Mouse (Mus musculus): Measurements from ENCODE around the gene Aldh3a2.
A peak's percentile ranks its signal among the peaks of the same experiment; 100 is the strongest.
"Not testable (repeated sequence)": the region's sequence is repeated elsewhere in the genome, so short reads cannot be mapped to it uniquely, and the experiment has no call there.

Aldh3a2 gene

GRCm38 (mm10) chr11:61266551-61267533 lies at the start of gene Aldh3a2:
Aldh3a2 (minus strand) TSS chr11:61267464.
- peak; percentile 94 for DNase-seq (ENCODE audit: low read depth)

GRCm38 (mm10) chr11:61316864-61317263 lies 49.6 kb upstream of the Aldh3a2 start:
- DNase-seq (ENCODE audit: low read depth): no peak

GRCm38 (mm10) chr11:61310321-61310720 lies 43.1 kb upstream of the Aldh3a2 start:
- DNase-seq (ENCODE audit: low read depth): no peak

- DNase-seq (ENCODE audit: low read depth): no peak
Observed at GRCm38 (mm10) chr11:61309831-61310230, 42.6 kb upstream of the Aldh3a2 start.

- DNase-seq (ENCODE audit: low read depth): no peak
Observed at GRCm38 (mm10) chr11:61307795-61308194, 40.5 kb upstream of the Aldh3a2 start.

GRCm38 (mm10) chr11:61305377-61305776 lies 38.1 kb upstream of the Aldh3a2 start:
- DNase-seq (ENCODE audit: low read depth): peak; percentile 51

- not testable (repeated sequence) for DNase-seq (ENCODE audit: low read depth)
Observed at GRCm38 (mm10) chr11:61304535-61304934, 37.3 kb upstream of the Aldh3a2 start.

GRCm38 (mm10) chr11:61300716-61301392 lies 33.6 kb upstream of the Aldh3a2 start:
- no peak for DNase-seq (ENCODE audit: low read depth)

- no peak for DNase-seq (ENCODE audit: low read depth)
Observed at GRCm38 (mm10) chr11:61300205-61300604, 32.9 kb upstream of the Aldh3a2 start.

GRCm38 (mm10) chr11:61297901-61298300 lies 30.6 kb upstream of the Aldh3a2 start:
- DNase-seq (ENCODE audit: low read depth): no peak

- DNase-seq (ENCODE audit: low read depth): no peak
Observed at GRCm38 (mm10) chr11:61297326-61297725, 30.1 kb upstream of the Aldh3a2 start.

- no peak for DNase-seq (ENCODE audit: low read depth)
Observed at GRCm38 (mm10) chr11:61296556-61296955, 29.3 kb upstream of the Aldh3a2 start.

- DNase-seq (ENCODE audit: low read depth): no peak
Observed at GRCm38 (mm10) chr11:61295556-61295955, 28.3 kb upstream of the Aldh3a2 start.

GRCm38 (mm10) chr11:61294431-61294830 lies 27.2 kb upstream of the Aldh3a2 start:
- DNase-seq (ENCODE audit: low read depth): no peak

GRCm38 (mm10) chr11:61293251-61293650 lies 26.0 kb upstream of the Aldh3a2 start:
- no peak for DNase-seq (ENCODE audit: low read depth)

- DNase-seq (ENCODE audit: low read depth): no peak
Observed at GRCm38 (mm10) chr11:61284323-61284722, 17.1 kb upstream of the Aldh3a2 start.

GRCm38 (mm10) chr11:61283414-61284049 lies 16.3 kb upstream of the Aldh3a2 start:
- no peak for DNase-seq (ENCODE audit: low read depth)

- DNase-seq (ENCODE audit: low read depth): no peak
Observed at GRCm38 (mm10) chr11:61278445-61279077, 11.3 kb upstream of the Aldh3a2 start.

- no peak for DNase-seq (ENCODE audit: low read depth)
Observed at GRCm38 (mm10) chr11:61277937-61278336, 10.7 kb upstream of the Aldh3a2 start.

GRCm38 (mm10) chr11:61276482-61276881 lies 9.2 kb upstream of the Aldh3a2 start:
- no peak for DNase-seq (ENCODE audit: low read depth)

- no peak for DNase-seq (ENCODE audit: low read depth)
Observed at GRCm38 (mm10) chr11:61275106-61275505, 7.8 kb upstream of the Aldh3a2 start.

- DNase-seq (ENCODE audit: low read depth): no peak
Observed at GRCm38 (mm10) chr11:61274421-61274820, 7.2 kb upstream of the Aldh3a2 start.
